Mouse (Mus musculus) myocyte (in vitro differentiated cells): Measurements from ENCODE around the gene Klf11. TPM values are rescaled to one million over a fixed set of nuclear protein-coding genes. Genes with fewer than 3 reads are reported as not detected.
A peak's percentile ranks its signal among the peaks of the same experiment; 100 is the strongest.

ENCODE experiments used
- H3K27me3 ChIP-seq: one replicate; pipeline ENCODE4 v1.6.1; 2011; ENCODE audit not compliant: control insufficient read depth, insufficient read depth, insufficient read length
- H3K36me3 ChIP-seq: one replicate; pipeline ENCODE4 v1.6.1; 2011; ENCODE audit not compliant: control insufficient read depth, insufficient read depth
- H3K4me2 ChIP-seq: one replicate; pipeline ENCODE4 v1.6.1; 2011; ENCODE audit warnings: low read depth, control low read depth
- H3K4me3 ChIP-seq: one replicate; pipeline ENCODE4 v1.5.1; 2011; ENCODE audit warnings: mild to moderate bottlenecking, control low read depth, moderate library complexity
- H3K79me2 ChIP-seq: one replicate; pipeline ENCODE4 v1.6.1; 2011; ENCODE audit not compliant: control insufficient read depth, insufficient read depth
- H3ac ChIP-seq: one replicate; pipeline ENCODE4 v1.6.1; 2011; ENCODE audit not compliant: control insufficient read depth, insufficient read length
- CEBPB ChIP-seq: IDR thresholded peaks from 2 replicates; pipeline ENCODE4 v1.6.1; 2011; ENCODE audit warnings: mild to moderate bottlenecking, moderate library complexity; ENCODE audit not compliant: poor library complexity, insufficient read depth, severe bottlenecking
- E2F4 ChIP-seq: IDR thresholded peaks from one replicate; pipeline ENCODE4 v1.6.1; 2011; ENCODE audit warnings: mild to moderate bottlenecking, control low read depth, moderate library complexity; ENCODE audit not compliant: insufficient read depth
- MAX ChIP-seq: IDR thresholded peaks from one replicate; pipeline ENCODE4 v1.6.1; 2011; ENCODE audit warnings: low read depth, mild to moderate bottlenecking, control low read depth
- MYOD1 ChIP-seq, 3 experiments: IDR thresholded peaks; one replicate each; pipeline ENCODE4 v1.6.1; 2011; ENCODE audit warnings: control low read depth in 2 of 3, low read depth in 2 of 3, mild to moderate bottlenecking in 2 of 3, moderate library complexity in 1 of 3; ENCODE audit not compliant: insufficient read length in 2 of 3, control insufficient read depth in 1 of 3
- MYOG ChIP-seq, 3 experiments: IDR thresholded peaks; one replicate each; pipeline ENCODE4 v1.6.1; 2011; ENCODE audit warnings: control low read depth in 2 of 3, low read depth in 2 of 3, mild to moderate bottlenecking in 2 of 3; ENCODE audit not compliant: insufficient read length in 2 of 3, control insufficient read depth in 1 of 3, insufficient read depth in 1 of 3
- POLR2A ChIP-seq: IDR thresholded peaks from one replicate; pipeline ENCODE4 v1.6.1; 2011; ENCODE audit warnings: low read depth, mild to moderate bottlenecking, control low read depth, moderate library complexity; ENCODE audit not compliant: insufficient read length
- POLR2AphosphoS2 ChIP-seq: IDR thresholded peaks from one replicate; pipeline ENCODE4 v1.6.1; 2011; ENCODE audit warnings: low read depth, control low read depth; ENCODE audit not compliant: insufficient read length
- REST ChIP-seq: IDR thresholded peaks from one replicate; pipeline ENCODE4 v1.6.1; 2011; ENCODE audit warnings: mild to moderate bottlenecking, control low read depth, moderate library complexity; ENCODE audit not compliant: insufficient read depth, insufficient read length
- SRF ChIP-seq: IDR thresholded peaks from one replicate; pipeline ENCODE4 v1.6.1; 2011; ENCODE audit warnings: low read depth; ENCODE audit not compliant: control insufficient read depth, insufficient read length
- TCF12 ChIP-seq: IDR thresholded peaks from one replicate; pipeline ENCODE4 v1.6.1; 2011; ENCODE audit warnings: mild to moderate bottlenecking, control low read depth; ENCODE audit not compliant: poor library complexity, insufficient read depth, severe bottlenecking
- TCF3 ChIP-seq: IDR thresholded peaks from one replicate; pipeline ENCODE4 v1.6.1; 2011; ENCODE audit warnings: low read depth, control low read depth; ENCODE audit not compliant: insufficient read length
- USF1 ChIP-seq: IDR thresholded peaks from one replicate; pipeline ENCODE4 v1.6.1; 2011; ENCODE audit warnings: low read depth, mild to moderate bottlenecking, control low read depth, moderate library complexity
- polyA plus RNA-seq: library from polyadenylated mRNA; unstranded; fragments of >200 nt; fragmentation: generic; extraction: Trizol; gene quantifications from one replicate; pipeline ENCODE4 v1.2.1, GENCODE M21; 2012; ENCODE audit warnings: missing spikeins

Klf11 gene
- polyA plus RNA-seq, 1 experiment: 4.1 TPM

DNA sequence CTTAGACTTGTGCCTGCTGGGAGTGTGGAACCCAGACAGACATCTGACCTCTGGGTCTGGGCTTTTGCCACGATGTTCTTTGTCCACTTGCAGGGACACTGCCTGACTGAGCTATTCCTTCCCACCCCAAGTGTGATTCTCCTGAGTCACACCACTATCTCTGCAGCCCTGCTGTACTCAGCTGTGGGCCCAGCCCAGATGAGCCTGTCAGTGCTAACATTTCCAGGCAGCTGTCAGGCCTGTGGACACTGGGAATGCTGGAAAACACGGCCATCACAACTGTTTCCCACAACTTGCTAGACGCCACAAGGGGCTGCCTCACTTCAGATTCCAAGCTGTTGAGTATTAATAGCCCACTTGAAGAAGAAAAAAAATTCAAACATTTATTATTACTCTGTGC lies 51.9 kb downstream of the Klf11 start:
- Histone ChIP-seq H3K79me2 (no peaks in the 10 kb centered on the region), H3ac (no peak overlapping the region), H3K27me3 (no peaks in the 10 kb centered on the region), H3K4me2 (peak overlapping the region; percentile 70), H3K36me3 (no peaks in the 10 kb centered on the region), H3K4me3 (no peak overlapping the region)
- TF ChIP-seq REST (no peak), MYOD1 (IDR thresholded peaks at IDR 0.05; ENCODE audit: control insufficient read depth in 1 of 3, insufficient read length in 2 of 3, low read depth in 2 of 3) (peak; percentile 96 to 99 (median 99)), E2F4 (no peak), POLR2A (peak; percentile 15), USF1 (no peak), MAX (no peak), MYOG (IDR thresholded peaks at IDR 0.05; ENCODE audit: control insufficient read depth in 1 of 3, insufficient read depth in 1 of 3, insufficient read length in 2 of 3, low read depth in 2 of 3) (peak; percentile 92 to 98 (median 97)), TCF3 (peak; percentile 93), POLR2AphosphoS2 (no peak), CEBPB (no peak), SRF (no peak), TCF12 (peak; percentile 93)

DNA sequence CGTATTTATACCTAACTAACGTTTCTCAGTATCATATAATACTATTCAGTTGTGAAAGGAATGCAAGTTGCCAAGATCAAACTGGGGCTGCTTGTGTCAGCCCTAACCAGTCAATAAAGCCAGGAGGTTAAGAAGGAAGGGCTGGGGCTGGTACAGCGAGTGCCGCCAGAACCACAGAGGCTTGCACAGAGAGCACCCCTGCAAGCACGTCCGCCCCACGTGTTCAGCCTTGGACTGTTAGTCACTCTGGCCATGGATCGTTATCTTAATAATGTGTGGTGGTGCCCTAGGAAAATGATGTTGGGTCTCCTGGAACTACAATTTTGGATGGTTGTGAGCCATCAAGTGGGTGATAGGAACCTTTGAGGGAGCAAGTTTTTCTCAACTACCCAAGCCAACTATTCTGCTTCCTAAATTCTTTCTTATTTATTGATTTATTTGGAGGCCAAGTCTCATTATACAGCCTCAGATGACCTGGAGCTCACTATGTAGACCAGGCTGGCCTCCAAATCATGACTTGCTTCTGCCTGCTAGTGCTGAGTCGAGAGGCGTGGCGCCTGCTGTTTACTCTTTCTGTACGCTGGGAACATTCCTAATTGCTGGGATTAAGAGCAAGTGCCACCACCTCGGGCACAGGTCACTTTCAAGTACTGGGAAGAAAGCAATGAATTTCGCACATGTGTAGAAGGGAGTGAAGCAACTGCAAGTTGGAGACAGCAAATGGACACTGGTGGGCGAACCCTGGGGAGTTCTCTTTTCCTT lies 54.6 kb downstream of the Klf11 start:
- peak overlapping the region; percentile 90 for H3K4me2 ChIP-seq
- no peaks in the 10 kb centered on the region for H3K36me3 ChIP-seq
- peaks cover 13% of the 10 kb centered on the region for H3K79me2 ChIP-seq
- H3ac ChIP-seq: no peak overlapping the region
- H3K27me3 ChIP-seq: no peaks in the 10 kb centered on the region
- TF ChIP-seq REST (no peak), POLR2A (no peak), USF1 (peak; percentile 57), MYOG (IDR thresholded peaks at IDR 0.05; ENCODE audit: control insufficient read depth in 1 of 3, insufficient read depth in 1 of 3, insufficient read length in 2 of 3, low read depth in 2 of 3) (peak in 1 of 3 experiments; percentile 10), POLR2AphosphoS2 (no peak), MYOD1 (IDR thresholded peaks at IDR 0.05; ENCODE audit: control insufficient read depth in 1 of 3, insufficient read length in 2 of 3, low read depth in 2 of 3) (peak in 1 of 3 experiments; percentile 21), TCF3 (no peak), MAX (no peak), CEBPB (no peak), TCF12 (no peak), E2F4 (no peak), SRF (no peak)
- peak overlapping the region; percentile 47 for H3K4me3 ChIP-seq

DNA sequence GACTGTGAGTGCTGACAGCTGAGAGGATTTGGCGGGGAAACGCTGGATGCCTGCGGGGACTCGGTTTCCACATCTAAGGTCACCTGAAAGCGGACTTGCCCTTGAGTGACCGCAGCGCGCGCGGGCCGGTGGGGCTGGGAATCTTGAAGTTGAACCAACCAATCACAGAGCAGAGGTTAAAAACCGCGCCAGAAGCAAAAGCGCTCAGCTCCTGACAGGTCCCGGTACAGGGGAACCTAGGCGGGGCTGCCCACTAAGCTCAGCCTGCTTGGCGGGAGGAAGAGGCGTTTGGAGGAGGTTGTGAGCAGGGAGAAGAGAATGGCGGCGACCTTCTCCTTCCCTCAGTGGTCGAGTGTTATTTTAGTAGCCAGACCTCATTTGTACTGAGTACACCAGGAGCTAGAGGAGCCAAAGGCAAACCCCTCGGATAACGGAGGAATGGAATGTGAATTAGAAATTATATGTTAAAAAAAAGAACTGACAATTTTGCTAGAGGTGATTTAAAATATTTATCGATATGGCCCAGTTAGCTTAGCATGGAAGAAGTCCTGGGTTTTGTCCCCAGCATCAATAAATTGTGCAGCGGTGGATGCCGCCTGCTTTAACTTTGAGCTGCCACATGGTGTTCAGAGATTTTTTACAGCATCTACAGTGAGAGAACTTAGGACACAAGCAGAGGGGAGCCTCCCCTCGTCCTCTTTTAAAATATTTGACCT lies 55.8 kb downstream of the Klf11 start:
- Histone ChIP-seq H3K36me3 (peaks cover 6% of the 10 kb centered on the region), H3ac (peak overlapping the region; percentile 33), H3K27me3 (no peaks in the 10 kb centered on the region), H3K4me3 (peak overlapping the region; percentile 47), H3K4me2 (peak overlapping the region; percentile 90), H3K79me2 (peaks cover 15% of the 10 kb centered on the region)
- TF ChIP-seq TCF3 (no peak), POLR2AphosphoS2 (peak; percentile 66), SRF (no peak), MYOD1 (IDR thresholded peaks at IDR 0.05; ENCODE audit: control insufficient read depth in 1 of 3, insufficient read length in 2 of 3, low read depth in 2 of 3) (no peak), E2F4 (peak; percentile 73), MYOG (IDR thresholded peaks at IDR 0.05; ENCODE audit: control insufficient read depth in 1 of 3, insufficient read depth in 1 of 3, insufficient read length in 2 of 3, low read depth in 2 of 3) (no peak), REST (no peak), TCF12 (no peak)

DNA sequence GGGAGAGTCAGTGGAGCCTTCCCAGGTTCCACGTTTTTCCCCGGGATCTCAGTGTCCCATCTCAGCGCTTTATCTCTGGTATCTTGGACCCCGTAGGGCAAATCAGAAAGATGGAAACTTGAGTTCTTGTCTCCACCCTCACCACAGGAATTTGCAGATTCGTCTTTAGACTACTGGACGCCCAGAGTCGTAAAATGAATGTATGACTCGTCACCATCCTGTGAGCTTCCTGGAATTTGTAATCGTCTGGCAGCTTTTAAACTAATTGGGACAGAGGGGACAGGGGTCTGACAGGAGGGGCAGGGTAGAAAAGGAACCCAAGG lies 56.4 kb downstream of the Klf11 start:
- Histone ChIP-seq H3K4me3 (peak overlapping the region; percentile 47), H3K27me3 (no peaks in the 10 kb centered on the region), H3K36me3 (peaks cover 11% of the 10 kb centered on the region), H3ac (peak overlapping the region; percentile 33), H3K79me2 (peaks cover 19% of the 10 kb centered on the region), H3K4me2 (peak overlapping the region; percentile 90)
- TF ChIP-seq USF1: no peak
- TF ChIP-seq MAX: no peak
- no peak for TF ChIP-seq MYOG (IDR thresholded peaks at IDR 0.05; ENCODE audit: control insufficient read depth in 1 of 3, insufficient read depth in 1 of 3, insufficient read length in 2 of 3, low read depth in 2 of 3)
- TF ChIP-seq TCF3: no peak
- TF ChIP-seq MYOD1 (IDR thresholded peaks at IDR 0.05; ENCODE audit: control insufficient read depth in 1 of 3, insufficient read length in 2 of 3, low read depth in 2 of 3): no peak
- TF ChIP-seq TCF12: no peak
- no peak for TF ChIP-seq SRF
- TF ChIP-seq CEBPB: no peak
- no peak for TF ChIP-seq REST
- TF ChIP-seq POLR2AphosphoS2: no peak
- TF ChIP-seq E2F4: no peak
